Mouse (Mus musculus): Measurements from ENCODE around the gene Zfp518a. TPM values are rescaled to one million over a fixed set of nuclear protein-coding genes. Genes with fewer than 3 reads are reported as not detected.

The Zfp518a gene
- 1 to 10 TPM; 7.9 to 8.0 TPM for total RNA-seq (2021)

DNA sequence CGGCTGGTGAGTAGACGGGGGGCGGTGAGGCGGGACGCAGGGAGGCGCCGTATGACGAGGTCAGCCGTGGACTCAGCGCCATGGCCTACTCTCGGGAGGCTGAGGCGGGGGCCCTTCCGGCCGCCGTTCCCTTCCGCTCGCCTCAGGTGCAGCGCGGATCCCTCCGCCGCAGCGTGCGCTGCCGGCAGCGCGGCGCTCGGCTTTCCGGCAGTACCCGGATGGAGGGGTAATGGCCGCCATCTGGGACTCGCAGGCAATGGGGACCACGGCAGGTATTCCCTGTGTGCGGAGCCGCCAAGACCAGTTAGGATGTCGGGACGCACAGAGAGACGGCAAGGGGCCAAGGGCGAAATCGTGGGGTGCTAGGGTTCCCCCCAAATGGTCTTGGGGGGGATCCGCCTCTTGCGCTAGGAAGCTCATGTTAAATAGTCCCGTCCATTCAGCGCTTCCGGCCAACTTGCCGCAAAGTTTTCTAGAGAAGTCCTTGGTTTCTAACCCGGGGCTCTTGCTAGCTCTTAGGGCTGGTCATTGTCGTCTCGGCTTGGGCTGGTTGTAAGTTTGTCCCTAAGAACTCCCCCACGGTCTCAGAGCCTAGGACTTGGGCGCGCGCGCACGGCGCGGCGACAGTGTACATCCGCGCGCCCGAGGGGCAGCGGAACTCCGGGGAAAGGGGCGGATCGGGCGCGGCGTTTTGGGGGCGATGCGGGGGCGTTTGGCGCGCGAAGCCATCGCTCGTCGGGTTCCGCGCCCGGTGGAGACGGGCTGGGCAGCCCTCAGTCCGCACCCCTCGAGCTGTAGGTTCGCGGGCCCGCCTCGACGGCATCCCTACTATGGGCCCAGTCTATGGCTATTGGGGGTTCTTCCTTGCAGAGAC, at the start of gene Zfp518a:
Gene Zfp518a (plus strand): TSS at position 187 of the 874 bp plus-strand sequence.
- intact Hi-C loops (cut with DNase I): loop anchor here (1.0 to 10.0 kb wide), 3 partner anchors 21 to 120 kb away; partner anchors contain the start of gene Ccnj
- DNase-seq (ENCODE audit: low spot score in 2 of 2): peak; percentile 92

DNA sequence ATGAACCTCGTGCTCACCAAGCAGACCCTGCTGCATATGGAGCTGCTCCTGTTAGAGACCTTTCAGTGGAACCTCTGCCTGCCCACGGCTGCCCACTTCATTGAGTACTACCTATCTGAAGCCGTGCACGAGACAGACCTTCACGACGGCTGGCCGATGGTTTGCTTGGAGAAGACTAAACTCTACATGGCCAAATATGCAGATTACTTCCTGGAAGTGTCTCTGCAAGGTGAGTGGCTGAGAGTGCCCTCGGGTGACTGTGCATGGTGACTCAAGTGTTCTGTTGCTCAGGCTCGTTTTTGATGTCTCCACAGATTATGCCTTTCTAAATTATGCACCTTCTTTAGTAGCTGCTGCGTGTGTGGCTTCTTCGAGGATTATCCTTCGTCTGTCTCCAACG, 49.8 kb upstream of the Zfp518a start:
- intact Hi-C loops (cut with DNase I): no loop called here
- no peak for DNase-seq (ENCODE audit: low spot score in 2 of 2)

DNA sequence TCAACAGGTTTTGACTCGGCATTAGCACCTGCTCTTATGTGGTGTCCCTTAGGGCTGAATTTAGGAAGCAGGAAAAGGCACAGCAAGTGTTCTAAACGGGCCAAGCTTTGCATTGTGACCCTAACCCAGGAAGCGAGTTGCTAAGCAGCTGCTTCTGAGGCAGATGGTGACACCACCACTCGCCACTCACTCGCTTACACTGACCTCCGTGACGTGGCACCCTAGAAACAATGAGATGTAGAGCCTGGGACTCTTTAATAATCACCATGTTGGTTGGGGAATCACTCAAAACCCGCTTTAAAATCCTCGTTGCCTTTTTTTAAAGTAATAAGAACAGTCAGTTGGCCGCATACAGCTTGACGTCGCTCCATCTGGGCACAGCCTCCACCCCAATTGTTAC, 45.1 kb upstream of the Zfp518a start:
- intact Hi-C loops (cut with DNase I): no loop called here

DNA sequence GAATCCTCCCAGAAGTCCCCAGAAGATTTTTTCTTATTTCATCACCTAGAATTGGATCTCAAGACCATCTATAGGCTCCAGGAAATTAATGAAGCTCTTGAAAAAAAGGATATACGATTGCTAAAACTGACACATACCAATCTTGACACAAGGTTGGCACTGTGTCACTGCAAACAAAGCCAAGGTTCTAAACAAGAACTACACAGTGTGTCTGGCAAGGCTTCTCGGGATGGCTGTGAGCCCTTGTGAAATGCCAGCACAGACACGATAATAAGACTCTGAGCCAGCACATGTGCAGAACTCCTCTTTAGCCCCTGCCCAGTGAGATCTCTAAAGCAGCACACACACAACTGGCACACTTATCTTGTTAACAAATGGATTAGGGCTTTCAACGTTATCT, 35.0 kb upstream of the Zfp518a start:
- intact Hi-C loops (cut with DNase I): no loop called here
- no peak for DNase-seq (ENCODE audit: low spot score in 2 of 2)

More for the DNA sequence above, 45.1 kb upstream of the Zfp518a start:
- DNase-seq (ENCODE audit: low spot score in 2 of 2): no peak

GRCm38 (mm10) chr19:40868284-40868683, 26.2 kb upstream of the Zfp518a start:
- DNase-seq (ENCODE audit: low spot score in 2 of 2): no peak
- intact Hi-C loops (cut with DNase I): no loop called here

DNA sequence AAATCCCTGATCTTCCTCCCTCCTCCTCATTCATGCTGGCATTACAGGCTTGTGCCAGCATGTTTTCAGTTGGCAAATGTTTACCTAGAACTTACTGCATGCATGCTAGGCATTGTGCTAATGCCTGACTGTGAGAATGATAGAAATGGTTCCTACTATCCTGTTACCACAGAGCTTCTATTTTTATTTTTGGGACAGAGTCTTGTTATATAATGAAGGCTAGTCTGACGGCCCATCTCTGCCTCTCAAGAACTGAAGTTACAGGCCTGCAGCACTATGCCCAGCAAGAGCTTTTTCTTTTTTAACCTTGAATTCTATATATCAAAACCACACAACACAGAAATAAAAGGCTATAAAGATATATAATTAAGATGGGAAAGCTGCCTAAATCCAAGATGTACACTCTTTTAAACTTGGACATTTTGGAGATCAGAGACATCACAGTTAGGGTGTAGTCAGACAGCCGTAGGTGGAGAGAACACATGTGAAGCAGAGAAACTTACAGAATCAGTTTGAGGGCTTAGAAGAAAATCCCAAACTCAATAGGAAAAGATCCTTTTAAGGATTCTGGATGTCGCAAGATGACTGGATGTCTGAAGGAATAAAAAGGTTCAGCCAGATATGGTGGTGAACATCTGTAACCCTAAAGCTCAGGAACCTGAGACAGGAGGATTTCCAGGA, 24.9 kb upstream of the Zfp518a start:
- intact Hi-C loops (cut with DNase I): no loop called here

DNA sequence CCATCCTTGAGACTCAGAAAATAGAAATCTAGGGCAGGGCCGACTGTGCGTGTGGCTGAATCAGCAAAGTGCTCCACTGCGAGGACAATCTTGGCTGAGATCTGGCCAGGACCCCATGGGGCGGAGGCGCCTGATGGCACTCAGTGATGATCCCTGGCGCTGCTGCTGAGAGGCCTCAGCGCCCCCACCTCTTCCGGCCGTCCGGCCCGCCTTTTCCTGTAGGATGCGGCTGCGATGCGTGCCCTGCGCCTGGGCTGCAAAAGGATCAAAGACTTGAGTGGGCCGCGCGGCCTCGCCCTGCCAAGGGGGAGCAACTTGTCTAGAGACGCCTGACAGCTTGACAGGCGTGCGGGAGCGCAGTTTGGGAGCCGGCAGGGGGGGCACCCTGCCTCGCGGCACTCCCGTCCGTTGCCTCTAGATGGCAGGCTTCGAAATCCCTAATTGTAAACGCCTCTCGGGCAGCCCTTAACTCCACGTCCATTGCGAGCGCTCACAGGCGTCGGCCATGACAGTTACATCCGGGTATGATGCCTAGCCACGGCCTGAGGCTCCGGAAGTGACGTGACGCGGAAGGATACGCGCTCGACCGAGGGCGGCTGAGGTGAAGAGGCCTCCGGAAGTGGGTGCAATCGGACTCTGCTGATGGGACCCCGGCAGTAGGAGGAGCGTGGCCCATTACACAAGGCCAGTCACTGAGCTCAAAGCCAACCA, 21.4 kb upstream of the Zfp518a start:
- peak; percentile 86 to 87 for DNase-seq (ENCODE audit: low spot score in 2 of 2)
- intact Hi-C loops (cut with DNase I): loop anchor here (1.0 kb wide), 2 partner anchors 21 to 42 kb away; partner anchors contain the start of genes Ccnj and Zfp518a

More for the DNA sequence above, 24.9 kb upstream of the Zfp518a start:
- no peak for DNase-seq (ENCODE audit: low spot score in 2 of 2)

GRCm38 (mm10) chr19:40881700-40882099, 12.8 kb upstream of the Zfp518a start:
- intact Hi-C loops (cut with DNase I): no loop called here
- DNase-seq (ENCODE audit: low spot score in 2 of 2): no peak

DNA sequence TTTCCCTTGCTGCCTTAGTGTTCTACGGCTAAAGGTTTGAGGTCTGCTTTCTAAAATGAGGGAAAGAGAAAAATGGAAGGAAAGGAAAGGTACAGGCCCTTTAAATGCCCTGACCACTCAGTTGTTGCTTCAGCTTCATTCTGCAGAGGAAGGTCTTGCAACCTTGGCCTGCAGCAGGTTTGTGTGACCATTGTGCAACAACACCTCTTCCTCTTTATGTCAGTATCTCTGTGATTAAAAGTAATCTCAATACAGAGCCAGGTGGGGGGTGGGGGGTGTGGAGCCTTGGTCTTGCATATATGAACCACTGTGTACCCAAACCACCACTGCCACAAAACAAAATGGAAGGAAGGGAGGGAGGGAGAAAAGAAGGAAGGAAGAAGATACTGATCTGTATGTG, 5.6 kb upstream of the Zfp518a start:
- intact Hi-C loops (cut with DNase I): no loop called here
- no peak for DNase-seq (ENCODE audit: low spot score in 2 of 2)

- intact Hi-C loops (cut with DNase I): loop anchor here (1.0 to 10.0 kb wide), 3 partner anchors 21 to 121 kb away; partner anchors contain the start of gene Ccnj
- no peak for DNase-seq (ENCODE audit: low spot score in 2 of 2)
Measured at GRCm38 (mm10) chr19:40894071-40894506, 416 bp upstream of the Zfp518a start.

GRCm38 (mm10) chr19:40895393-40895703, 843 bp downstream of the Zfp518a start:
- intact Hi-C loops (cut with DNase I): loop anchor here (2.0 to 10.0 kb wide), 2 partner anchors 65 to 119 kb away; partner anchors contain the start of gene Ccnj
- DNase-seq (ENCODE audit: low spot score in 2 of 2): no peak

- intact Hi-C loops (cut with DNase I): no loop called here
- DNase-seq (ENCODE audit: low spot score in 2 of 2): no peak
Measured at GRCm38 (mm10) chr19:40931581-40932369, 37.3 kb downstream of the Zfp518a start.

DNA sequence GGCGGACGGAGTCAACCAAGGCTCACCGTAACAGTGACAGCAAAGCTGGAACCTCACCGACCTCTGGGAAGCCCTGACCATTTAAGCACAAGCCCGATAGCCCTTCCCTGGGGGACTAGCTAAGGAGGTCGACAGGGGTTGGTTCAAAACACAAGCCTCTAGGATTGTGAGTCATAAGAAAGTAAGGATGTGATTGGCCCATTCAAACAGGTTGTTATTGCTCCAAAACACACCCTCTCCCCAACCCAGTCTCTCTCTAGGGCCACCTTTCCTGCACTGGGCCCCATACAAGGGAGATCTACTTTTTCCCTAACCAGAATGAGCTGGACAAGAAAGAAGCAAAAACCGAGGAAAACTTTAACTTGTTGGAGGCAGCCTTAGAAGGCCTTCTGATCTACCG, 40.9 kb downstream of the Zfp518a start:
- no peak for DNase-seq (ENCODE audit: low spot score in 2 of 2)
- intact Hi-C loops (cut with DNase I): no loop called here

- no peak for DNase-seq (ENCODE audit: low spot score in 2 of 2)
- intact Hi-C loops (cut with DNase I): no loop called here
Measured at GRCm38 (mm10) chr19:40936038-40936437, 41.5 kb downstream of the Zfp518a start.

- no peak for DNase-seq (ENCODE audit: low spot score in 2 of 2)
- intact Hi-C loops (cut with DNase I): no loop called here
Measured at GRCm38 (mm10) chr19:40943552-40943951, 49.0 kb downstream of the Zfp518a start.

GRCm38 (mm10) chr19:40946937-40947577, 52.6 kb downstream of the Zfp518a start:
- DNase-seq (ENCODE audit: low spot score in 2 of 2): peak in 1 of 2 experiments; percentile 30
- intact Hi-C loops (cut with DNase I): no loop called here

GRCm38 (mm10) chr19:40958981-40959380, 64.5 kb downstream of the Zfp518a start:
- intact Hi-C loops (cut with DNase I): no loop called here
- DNase-seq (ENCODE audit: low spot score in 2 of 2): no peak

DNA sequence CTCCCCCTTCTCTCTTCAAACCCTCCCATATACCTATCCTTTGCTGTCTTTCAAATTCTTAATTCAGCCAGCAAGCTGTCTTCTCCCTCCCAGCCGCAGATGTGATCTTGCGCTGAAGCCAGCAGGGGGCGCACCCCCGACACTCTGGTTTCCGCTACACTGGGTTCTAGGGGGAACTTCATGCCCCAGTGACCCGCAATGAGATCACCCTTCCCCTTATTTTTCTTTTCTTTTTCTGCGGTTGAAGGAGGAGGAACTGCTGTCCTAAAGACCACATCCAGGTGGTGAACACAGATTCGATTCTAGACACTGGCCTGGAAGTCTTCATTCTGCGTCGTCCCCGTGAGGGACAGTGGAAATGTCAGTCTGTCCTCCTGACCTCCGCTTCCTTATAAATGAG, 68.5 kb downstream of the Zfp518a start:
- peak; percentile 24 to 29 for DNase-seq (ENCODE audit: low spot score in 2 of 2)
- intact Hi-C loops (cut with DNase I): loop anchor here (2.0 kb wide), 1 partner anchor 54 kb away; no protein-coding TSS in a partner anchor
